Mouse (Mus musculus) lung, embryonic 15.5 days (tissue): Measurements from ENCODE around the gene Timmdc1. TPM values are rescaled to one million over a fixed set of nuclear protein-coding genes. Genes with fewer than 3 reads are reported as not detected.

Source experiments
- ATAC-seq: fragments of 200-750 bp; cut with Nextera tagmentation; 2 replicates; pipeline ENCODE4 v1.8.0; 2017; ENCODE audit warnings: moderate number of reproducible peaks, borderline replicate concordance; ENCODE audit not compliant: low FRiP score, low TSS enrichment; ENCODE audit errors: extremely low read depth
- H3K27ac ChIP-seq: fragments of 300-500 bp; sonication (generic); 2 replicates; pipeline ENCODE4 v1.5.1; 2015; ENCODE audit warnings: moderate library complexity, mild to moderate bottlenecking, inconsistent platforms
- H3K27me3 ChIP-seq: fragments of 300-500 bp; sonication (generic); 2 replicates; pipeline ENCODE4 v1.6.1; 2015; ENCODE audit warnings: inconsistent platforms
- H3K36me3 ChIP-seq: fragments of 300-500 bp; sonication (generic); 2 replicates; pipeline ENCODE4 v1.6.1; 2015; ENCODE audit warnings: inconsistent platforms
- H3K4me1 ChIP-seq: fragments of 300-500 bp; sonication (generic); 2 replicates; pipeline ENCODE4 v1.6.1; 2015; ENCODE audit warnings: inconsistent platforms
- H3K4me2 ChIP-seq: fragments of 300-500 bp; sonication (generic); 2 replicates; pipeline ENCODE4 v1.6.1; 2015; ENCODE audit warnings: inconsistent platforms, mild to moderate bottlenecking, moderate library complexity
- H3K4me3 ChIP-seq: fragments of 300-500 bp; sonication (generic); 2 replicates; pipeline ENCODE4 v1.5.1; 2015; ENCODE audit warnings: mild to moderate bottlenecking, inconsistent platforms
- H3K9ac ChIP-seq: fragments of 300-500 bp; sonication (generic); 2 replicates; pipeline ENCODE4 v1.6.1; 2015; ENCODE audit warnings: inconsistent platforms
- H3K9me3 ChIP-seq: fragments of 300-500 bp; sonication (generic); 2 replicates; pipeline ENCODE4 v1.6.1; 2016; ENCODE audit warnings: inconsistent platforms
- WGBS: fragments of 180-500 bp; shearing (Covaris S2); methylation state at CpG from one replicate; pipeline ENCODE4 v1.1.7; 2015; 5-methylcytosine and 5-hydroxymethylcytosine counted together
- polyA plus RNA-seq: library from polyadenylated mRNA; unstranded; fragments of >200 nt; fragmentation: Nextera tagmentation; extraction: Ambion mirVana; gene quantifications from 2 replicates; pipeline ENCODE4 v1.2.1, GENCODE M21; 2015

The Timmdc1 gene
- polyA plus RNA-seq, 1 experiment from 2014 or later, result 23.4 TPM

DNA sequence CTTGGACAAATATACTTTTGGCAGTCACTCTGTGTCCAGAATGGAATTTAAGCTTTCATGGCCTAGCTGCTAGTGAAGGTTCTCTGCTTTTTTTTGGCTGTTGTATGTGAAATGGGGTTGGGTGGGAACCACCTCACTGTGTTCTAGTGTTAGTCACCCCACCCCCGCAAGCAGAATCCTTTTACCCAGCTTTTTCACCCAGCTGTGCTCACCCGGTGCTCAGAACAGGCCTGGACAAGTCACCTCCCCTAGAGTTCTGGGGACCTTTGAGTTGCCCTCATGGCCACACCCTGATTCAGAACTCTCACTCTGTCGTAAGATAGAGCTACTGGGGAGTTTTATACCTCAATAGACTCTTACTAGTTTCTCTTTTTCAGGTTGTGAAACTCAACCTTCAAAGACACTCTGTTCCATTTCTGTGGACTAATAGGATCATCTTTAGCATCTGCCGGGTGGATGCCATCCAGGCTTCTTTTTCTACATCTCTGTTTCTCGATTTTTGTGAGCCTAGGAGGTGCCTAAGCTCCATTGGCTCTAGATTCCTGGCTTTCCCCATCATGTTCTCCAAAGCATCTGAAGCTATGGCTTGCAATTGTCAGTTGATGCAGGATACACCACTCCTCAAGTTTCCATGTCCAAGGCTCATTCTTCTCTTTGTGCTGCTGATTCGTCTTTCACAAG, 63.7 kb downstream of the Timmdc1 start:
- WGBS, result 66% methylated on average over 6 of the region's 6 CpGs
- Histone ChIP-seq H3K27me3 (no peaks in the 10 kb centered on the region), H3K4me2 (no peak overlapping the region), H3K9me3 (no peaks in the 10 kb centered on the region), H3K9ac (no peak overlapping the region), H3K4me1 (no peaks in the 10 kb centered on the region), H3K36me3 (no peaks in the 10 kb centered on the region), H3K27ac (no peak overlapping the region), H3K4me3 (no peak overlapping the region)
- no peak for ATAC-seq

- WGBS, result 42% methylated on average over 11 of the region's 11 CpGs
- Histone ChIP-seq H3K36me3 (no peaks in the 10 kb centered on the region), H3K4me3 (no peak overlapping the region)
Measured at GRCm38 (mm10) chr16:38456812-38457567, 65.5 kb downstream of the Timmdc1 start.

GRCm38 (mm10) chr16:38455511-38456418, 66.7 kb downstream of the Timmdc1 start, which contains the start of gene Cd80:
Gene Cd80 (plus strand): TSS chr16:38455561.
- H3K27me3 ChIP-seq, result no peaks in the 10 kb centered on the region
- no peak within 1 kb of the TSS for H3K4me2 ChIP-seq
- WGBS, result 65% methylated on average over 17 of the region's 17 CpGs
- H3K9ac ChIP-seq, result no peak within 1 kb of the TSS
- H3K36me3 ChIP-seq, result no peaks in the 10 kb centered on the region
- no peak within 1 kb of the TSS for H3K27ac ChIP-seq
- no peaks in the 10 kb centered on the region for H3K9me3 ChIP-seq
- H3K4me3 ChIP-seq, result no peak within 1 kb of the TSS
- peaks cover 8% of the 10 kb centered on the region for H3K4me1 ChIP-seq
- no peak for ATAC-seq

More at GRCm38 (mm10) chr16:38456812-38457567, 65.5 kb downstream of the Timmdc1 start:
- H3K4me2 ChIP-seq, result no peak overlapping the region
- no peaks in the 10 kb centered on the region for H3K4me1 ChIP-seq
- H3K9ac ChIP-seq, result no peak overlapping the region
- no peak overlapping the region for H3K27ac ChIP-seq
- no peak for ATAC-seq
- no peaks in the 10 kb centered on the region for H3K9me3 ChIP-seq
- H3K27me3 ChIP-seq, result no peaks in the 10 kb centered on the region

- no peaks in the 10 kb centered on the region for H3K9me3 ChIP-seq
Measured at GRCm38 (mm10) chr16:38454533-38455254, 67.8 kb downstream of the Timmdc1 start.

DNA sequence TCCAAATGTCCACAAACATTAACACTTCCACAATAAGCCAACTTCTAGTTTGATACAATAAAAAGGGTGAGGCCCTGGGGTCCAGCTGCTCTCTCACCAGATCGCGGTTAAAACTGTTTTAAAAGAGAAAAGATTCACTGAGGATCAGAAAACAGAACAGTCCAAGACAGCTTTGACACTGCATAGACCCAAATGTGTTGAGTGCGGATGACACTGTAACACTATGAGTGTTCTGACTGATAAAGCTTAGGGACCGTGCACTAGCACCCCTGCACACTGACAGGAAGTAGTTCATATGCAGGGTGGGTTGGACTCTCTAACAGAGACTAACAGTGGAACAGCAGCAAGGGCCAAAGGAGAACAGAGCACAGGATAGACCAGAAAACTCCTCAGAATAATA, 68.5 kb downstream of the Timmdc1 start:
- ATAC-seq, result no peak
- no peak overlapping the region for H3K27ac ChIP-seq
- H3K9me3 ChIP-seq, result no peaks in the 10 kb centered on the region
- no peak overlapping the region for H3K4me2 ChIP-seq
- 88% methylated on average over 4 of the region's 4 CpGs for WGBS
- peaks cover 12% of the 10 kb centered on the region; the same call in 1 of the 2 replicates for H3K36me3 ChIP-seq
- H3K9ac ChIP-seq, result no peak overlapping the region
- H3K4me3 ChIP-seq, result no peak overlapping the region
- no peaks in the 10 kb centered on the region for H3K27me3 ChIP-seq
- peaks cover 8% of the 10 kb centered on the region for H3K4me1 ChIP-seq

More at GRCm38 (mm10) chr16:38454533-38455254, 67.8 kb downstream of the Timmdc1 start:
- Histone ChIP-seq H3K9ac (no peak overlapping the region), H3K4me2 (no peak overlapping the region), H3K4me3 (no peak overlapping the region), H3K27ac (no peak overlapping the region), H3K27me3 (no peaks in the 10 kb centered on the region), H3K4me1 (peaks cover 8% of the 10 kb centered on the region), H3K36me3 (peaks cover 6% of the 10 kb centered on the region; the same call in 1 of the 2 replicates)
- ATAC-seq, result no peak
- WGBS, result 68% methylated on average over 11 of the region's 11 CpGs

GRCm38 (mm10) chr16:38453203-38453553, 69.3 kb downstream of the Timmdc1 start:
- Histone ChIP-seq H3K9me3 (no peaks in the 10 kb centered on the region), H3K4me1 (peaks cover 8% of the 10 kb centered on the region), H3K36me3 (peaks cover 18% of the 10 kb centered on the region), H3K4me2 (peak overlapping the region; percentile 59), H3K9ac (peak overlapping the region; percentile 78), H3K27me3 (no peaks in the 10 kb centered on the region), H3K27ac (peak overlapping the region; percentile 88; the same call in 1 of the 2 replicates), H3K4me3 (peak overlapping the region; percentile 74)
- 21% methylated on average over 3 of the region's 3 CpGs for WGBS
- no peak for ATAC-seq

- Histone ChIP-seq H3K4me2 (peak within 1 kb of the TSS; percentile 59), H3K4me1 (peaks cover 8% of the 10 kb centered on the region), H3K27me3 (no peaks in the 10 kb centered on the region), H3K9me3 (no peaks in the 10 kb centered on the region), H3K9ac (peak within 1 kb of the TSS; percentile 78), H3K36me3 (peaks cover 23% of the 10 kb centered on the region), H3K4me3 (peak within 1 kb of the TSS; percentile 74), H3K27ac (peak within 1 kb of the TSS; percentile 88)
- ATAC-seq, result peak; percentile 98
- under 1% methylated on average over 48 of the region's 61 CpGs for WGBS
Measured at GRCm38 (mm10) chr16:38452442-38453202, 69.8 kb downstream of the Timmdc1 start, which contains the start of gene Adprh. Gene Adprh (minus strand): TSS chr16:38452703.

- 40% methylated on average over 12 of the region's 12 CpGs for WGBS
- Histone ChIP-seq H3K27me3 (no peaks in the 10 kb centered on the region), H3K36me3 (peaks cover 31% of the 10 kb centered on the region), H3K27ac (peak overlapping the region; percentile 88), H3K9ac (peak overlapping the region; percentile 78), H3K4me2 (peak overlapping the region; percentile 59), H3K9me3 (no peaks in the 10 kb centered on the region), H3K4me1 (peaks cover 8% of the 10 kb centered on the region), H3K4me3 (peak overlapping the region; percentile 74)
- no peak for ATAC-seq
Measured at GRCm38 (mm10) chr16:38451421-38452205, 70.8 kb downstream of the Timmdc1 start.

DNA sequence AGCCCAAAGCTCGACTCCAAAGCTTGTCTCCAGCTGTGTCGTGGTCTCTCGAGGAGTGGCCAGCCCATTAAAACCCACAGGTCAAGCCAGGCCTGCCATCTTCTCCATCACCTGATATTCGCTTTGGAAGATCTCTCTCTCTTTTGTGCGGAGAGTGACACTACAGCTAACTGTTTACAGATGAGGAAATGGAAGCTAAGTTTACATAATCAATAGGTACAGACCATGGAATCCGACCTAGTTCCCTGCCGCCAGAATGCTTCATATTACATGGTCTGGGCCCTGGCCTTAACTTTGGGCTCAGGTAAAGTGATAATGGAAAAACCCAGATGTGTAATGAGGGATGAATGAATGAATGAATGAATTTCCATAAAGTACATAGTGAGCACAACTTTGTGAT, 71.8 kb downstream of the Timmdc1 start:
- Histone ChIP-seq H3K27ac (no peak overlapping the region), H3K4me3 (no peak overlapping the region), H3K4me1 (peaks cover 8% of the 10 kb centered on the region), H3K27me3 (no peaks in the 10 kb centered on the region), H3K9me3 (no peaks in the 10 kb centered on the region), H3K9ac (no peak overlapping the region), H3K4me2 (no peak overlapping the region), H3K36me3 (peaks cover 41% of the 10 kb centered on the region)
- ATAC-seq, result no peak
- WGBS, result 84% methylated on average over 7 of the region's 7 CpGs

GRCm38 (mm10) chr16:38448458-38448857, 74.0 kb downstream of the Timmdc1 start:
- Histone ChIP-seq H3K27me3 (no peaks in the 10 kb centered on the region), H3K9ac (no peak overlapping the region), H3K4me3 (no peak overlapping the region), H3K4me1 (peaks cover 8% of the 10 kb centered on the region), H3K36me3 (peaks cover 55% of the 10 kb centered on the region), H3K27ac (no peak overlapping the region), H3K4me2 (no peak overlapping the region), H3K9me3 (no peaks in the 10 kb centered on the region)
- ATAC-seq, result no peak
- 88% methylated on average over 12 of the region's 12 CpGs for WGBS
